Mouse (Mus musculus) thymus, postnatal 14 days (tissue): ENCODE results near the gene Slc25a22.
A peak's percentile ranks its signal among the peaks of the same experiment; 100 is the strongest.

Experiments
- DNase-seq: peaks from one replicate; pipeline ENCODE4 v3.0.0; 2021

The Slc25a22 gene

DNA sequence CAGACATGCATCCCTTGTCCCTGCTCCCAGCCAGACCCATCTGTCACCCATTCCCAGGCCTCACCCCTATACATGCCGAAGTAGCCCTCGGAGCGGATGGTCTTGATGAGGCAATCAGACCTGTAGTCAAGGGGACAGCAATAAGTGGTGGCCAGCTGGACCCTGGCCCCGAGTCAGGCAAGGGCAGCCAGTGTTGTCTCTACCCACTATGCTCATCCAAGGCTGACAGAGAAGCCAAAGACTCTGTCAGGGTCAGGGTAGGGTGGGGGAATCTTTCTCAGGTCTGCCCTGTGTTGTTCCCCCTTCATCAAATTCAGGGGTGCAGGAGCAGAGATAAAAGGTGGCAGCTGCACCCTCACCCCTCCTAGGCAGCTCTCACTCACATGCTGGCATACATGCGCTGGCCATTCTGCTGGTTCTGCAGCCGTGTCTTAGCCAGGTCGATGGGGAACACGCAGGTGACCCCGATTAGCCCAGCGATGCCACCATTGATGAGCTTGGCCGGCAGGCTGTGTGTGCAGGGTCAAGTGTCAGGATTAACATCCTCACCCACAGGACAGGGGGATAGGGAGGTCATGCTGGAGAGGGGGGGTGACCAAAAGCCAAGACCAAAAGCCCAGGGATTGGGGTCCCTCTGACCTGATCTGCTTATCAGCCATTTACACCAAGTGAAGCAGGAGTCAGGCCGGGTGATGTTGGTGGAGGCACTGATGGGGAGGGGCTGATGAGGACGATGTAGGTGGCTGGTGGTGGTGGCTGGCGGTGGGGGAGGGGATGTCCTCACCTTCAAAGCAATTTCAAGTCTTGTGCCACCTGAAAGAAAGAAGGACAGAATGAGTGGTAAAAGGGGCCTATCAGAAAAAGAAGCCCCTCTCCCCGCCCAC lies 3.9 kb downstream of the Slc25a22 start:
- DNase-seq: peak; percentile 5

DNA sequence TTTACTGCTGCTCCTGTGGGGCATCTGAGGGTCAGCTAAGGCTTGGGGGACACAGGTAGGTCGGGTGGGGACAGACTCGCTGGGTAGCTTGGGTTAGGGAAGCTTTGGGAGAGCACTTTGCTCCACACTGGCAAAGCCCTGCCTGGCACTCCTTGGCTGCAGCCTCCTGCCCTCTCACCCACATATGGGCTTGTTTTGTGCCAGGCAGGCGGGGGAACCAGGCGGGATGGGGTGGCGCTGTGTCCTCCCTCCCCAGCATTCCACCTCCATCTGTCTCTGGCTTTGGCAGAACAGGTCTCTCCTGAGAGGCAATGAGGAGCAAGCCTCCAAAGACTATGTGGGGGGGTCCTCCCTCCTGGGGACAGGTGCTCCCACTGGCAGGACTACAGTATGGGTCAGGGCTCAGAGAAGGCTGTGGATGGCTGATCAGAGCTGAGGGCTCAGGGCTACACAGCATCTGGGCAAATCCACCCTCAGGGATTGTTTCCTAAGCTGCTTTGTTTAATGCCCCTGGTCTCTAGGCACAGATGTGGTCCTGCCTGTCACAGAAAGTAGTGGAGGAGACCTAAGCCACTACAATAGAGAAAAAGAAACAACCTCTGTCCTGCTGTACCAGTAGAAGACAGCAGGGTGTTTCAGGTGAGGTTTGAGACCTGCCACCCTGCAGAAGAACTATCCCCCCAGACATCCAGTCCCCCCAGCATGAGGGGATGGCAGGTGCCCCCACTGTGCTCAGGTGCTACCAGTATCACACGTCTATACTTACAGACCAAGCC lies 4.8 kb downstream of the Slc25a22 start:
- DNase-seq: peak; percentile 5

DNA sequence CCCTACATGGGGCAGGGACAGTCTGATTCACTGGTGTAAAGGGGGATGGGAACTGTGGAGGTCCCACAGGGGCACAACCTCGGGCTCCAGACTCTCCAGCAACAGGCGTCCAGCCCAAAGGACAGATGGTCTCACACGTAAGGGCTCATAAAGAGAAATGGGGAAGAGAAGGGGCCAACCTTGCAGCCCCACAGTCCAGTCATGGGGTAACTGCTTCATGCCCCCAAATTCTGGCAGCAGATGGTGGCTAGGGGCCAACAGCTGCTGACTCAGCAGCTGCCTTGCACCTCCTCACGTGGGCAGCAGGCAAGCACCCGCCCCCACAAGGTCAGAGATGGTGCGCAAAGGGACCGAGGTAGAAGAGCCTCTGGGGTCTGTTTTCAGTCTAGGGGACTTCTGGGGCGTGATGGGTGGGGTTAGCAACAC lies 5.5 kb downstream of the Slc25a22 start:
- DNase-seq: no peak

DNA sequence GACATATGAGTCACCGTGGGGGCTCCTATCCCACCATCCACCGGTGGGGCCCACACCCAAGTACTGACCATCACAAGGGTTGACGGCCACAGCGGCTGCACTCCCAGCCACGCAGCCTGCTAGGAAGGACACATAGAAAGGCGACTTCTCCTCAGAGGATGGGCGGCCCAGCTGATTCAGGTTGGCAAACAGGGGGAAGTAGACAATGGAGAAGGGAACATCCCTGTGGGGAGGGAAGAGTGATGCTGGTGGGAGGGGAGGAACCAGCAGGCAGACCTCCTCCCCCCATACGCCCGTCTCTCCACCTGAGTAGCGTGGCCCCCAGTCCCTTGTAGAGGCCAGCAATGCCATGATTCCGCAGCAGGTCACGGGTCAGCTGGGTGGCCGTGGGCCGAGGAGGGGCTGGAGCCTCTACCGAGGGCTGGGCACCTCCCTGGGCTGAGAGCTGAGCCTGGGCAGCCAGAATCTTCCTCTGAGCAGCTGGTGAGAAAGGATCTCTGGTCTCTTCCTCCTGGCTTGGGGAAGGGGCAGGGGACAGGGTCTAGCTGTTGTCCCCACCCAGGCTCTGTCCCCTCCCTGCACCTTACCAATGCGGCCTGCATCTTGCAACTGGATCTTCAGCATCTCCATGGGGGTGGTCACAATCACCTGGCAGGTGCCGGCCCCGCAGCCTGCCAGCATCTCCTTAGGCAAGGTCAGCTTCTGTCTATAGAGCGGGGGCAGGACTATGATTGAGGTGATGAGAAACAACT lies 6.1 kb downstream of the Slc25a22 start:
- no peak for DNase-seq

DNA sequence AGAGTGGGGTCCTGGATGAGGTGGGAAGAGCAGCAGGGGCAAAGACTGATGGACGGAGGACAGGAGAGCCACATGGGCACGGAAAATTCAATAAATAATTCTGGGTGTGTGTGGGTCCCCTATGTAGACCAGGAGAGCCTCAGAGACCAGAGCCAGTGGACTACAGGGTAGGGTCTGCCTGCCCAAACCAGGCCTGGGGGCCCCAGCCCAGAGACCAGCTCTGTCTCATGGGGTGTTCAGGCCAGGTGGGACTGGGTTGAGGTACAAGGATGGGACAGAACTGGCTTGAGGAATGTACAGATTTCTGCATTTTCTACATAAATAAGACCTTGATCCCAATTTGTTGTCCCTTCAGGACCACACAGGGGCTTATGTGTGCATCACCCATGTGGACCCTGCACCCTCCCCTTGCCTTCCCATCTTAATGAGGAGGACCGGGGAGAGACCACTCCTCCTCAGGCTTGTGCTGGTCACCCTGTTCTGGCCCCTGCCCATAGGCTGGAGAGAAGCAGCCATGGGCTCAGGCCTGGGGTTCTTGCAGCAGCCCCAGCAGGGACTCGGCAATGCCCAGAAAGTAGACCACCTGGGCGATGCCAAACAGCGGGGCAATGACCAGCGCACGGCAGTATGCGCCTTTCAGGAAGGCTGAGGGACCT lies 7.0 kb downstream of the Slc25a22 start:
- DNase-seq: no peak

DNA sequence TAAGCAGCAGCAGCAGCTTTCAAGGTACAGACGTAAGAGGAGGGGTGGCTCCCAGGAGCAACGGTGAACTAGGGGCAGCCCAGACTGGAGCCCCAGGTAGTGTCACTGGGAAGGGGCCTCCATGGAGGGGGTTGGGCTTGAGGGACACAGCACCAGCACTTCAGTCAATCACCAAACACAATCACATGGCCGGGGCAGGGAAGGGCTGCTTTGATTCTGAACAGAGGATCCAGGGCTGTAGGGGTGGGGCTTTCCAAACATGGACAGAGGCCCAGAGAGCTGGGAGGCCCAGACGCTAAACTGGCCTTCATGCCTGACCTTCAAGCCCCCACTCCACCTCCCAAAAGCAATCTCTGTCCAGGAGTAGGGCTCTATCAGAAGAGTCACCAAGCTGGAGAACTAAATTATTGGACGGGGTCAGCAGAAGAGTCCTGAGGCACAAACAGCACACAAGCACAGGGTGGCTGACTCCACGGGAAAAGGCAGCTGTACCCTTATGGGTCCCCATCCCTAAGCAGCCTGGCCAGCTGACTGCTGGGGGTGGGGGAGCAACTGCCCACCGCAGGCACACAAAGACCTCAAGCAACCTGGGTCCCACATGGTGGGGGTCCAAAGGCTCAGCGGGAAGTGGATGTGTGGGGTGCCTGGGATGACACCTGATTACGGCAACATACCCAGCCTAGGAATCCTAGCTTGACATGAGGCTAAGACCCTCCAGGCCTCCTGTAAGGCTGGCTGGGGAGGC lies 7.7 kb downstream of the Slc25a22 start:
- no peak for DNase-seq

DNA sequence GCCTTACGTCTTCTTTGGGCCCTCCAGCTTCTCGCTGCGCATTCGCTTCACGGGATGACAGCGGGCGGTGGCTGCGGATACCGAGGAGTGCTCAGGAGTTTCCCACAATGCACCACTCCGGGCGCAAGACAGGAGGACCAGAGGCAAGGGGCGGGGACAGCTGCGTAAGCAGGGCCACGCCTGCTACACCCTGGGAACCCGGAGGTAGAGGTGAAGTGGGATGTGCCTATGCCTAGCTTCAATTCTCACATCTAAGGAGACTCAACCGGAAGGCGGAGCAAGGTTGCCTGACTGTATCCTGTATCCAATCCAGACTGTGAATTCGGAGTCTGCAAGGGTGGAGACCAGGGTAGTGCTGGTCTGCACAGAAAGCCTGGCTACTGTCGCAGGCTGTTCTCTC lies 8.4 kb downstream of the Slc25a22 start, which contains the start of gene Cend1:
TSS of gene Cend1 (minus strand) at position 182 of the 400 bp plus-strand sequence.
- peak; percentile 15 for DNase-seq

DNA sequence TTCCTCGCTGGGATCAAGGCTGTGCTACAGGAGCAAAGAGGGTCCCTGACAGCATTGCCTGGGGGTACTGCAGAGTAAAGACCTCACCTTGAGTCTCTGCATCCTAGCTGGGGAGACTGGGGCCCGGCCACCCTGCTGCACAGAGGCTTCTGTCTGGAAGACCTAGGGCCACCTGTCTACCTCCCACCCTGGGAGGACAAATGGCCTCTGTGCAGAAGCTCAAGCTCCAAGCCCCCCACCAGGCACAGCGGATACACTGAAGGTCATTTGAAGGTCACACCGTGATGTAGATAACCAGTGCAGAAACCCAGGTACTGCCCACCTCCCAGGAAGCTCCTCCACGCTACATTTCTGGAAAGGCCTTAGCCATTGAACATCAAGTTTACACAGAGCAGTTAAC lies 9.0 kb downstream of the Slc25a22 start:
- DNase-seq: no peak

DNA sequence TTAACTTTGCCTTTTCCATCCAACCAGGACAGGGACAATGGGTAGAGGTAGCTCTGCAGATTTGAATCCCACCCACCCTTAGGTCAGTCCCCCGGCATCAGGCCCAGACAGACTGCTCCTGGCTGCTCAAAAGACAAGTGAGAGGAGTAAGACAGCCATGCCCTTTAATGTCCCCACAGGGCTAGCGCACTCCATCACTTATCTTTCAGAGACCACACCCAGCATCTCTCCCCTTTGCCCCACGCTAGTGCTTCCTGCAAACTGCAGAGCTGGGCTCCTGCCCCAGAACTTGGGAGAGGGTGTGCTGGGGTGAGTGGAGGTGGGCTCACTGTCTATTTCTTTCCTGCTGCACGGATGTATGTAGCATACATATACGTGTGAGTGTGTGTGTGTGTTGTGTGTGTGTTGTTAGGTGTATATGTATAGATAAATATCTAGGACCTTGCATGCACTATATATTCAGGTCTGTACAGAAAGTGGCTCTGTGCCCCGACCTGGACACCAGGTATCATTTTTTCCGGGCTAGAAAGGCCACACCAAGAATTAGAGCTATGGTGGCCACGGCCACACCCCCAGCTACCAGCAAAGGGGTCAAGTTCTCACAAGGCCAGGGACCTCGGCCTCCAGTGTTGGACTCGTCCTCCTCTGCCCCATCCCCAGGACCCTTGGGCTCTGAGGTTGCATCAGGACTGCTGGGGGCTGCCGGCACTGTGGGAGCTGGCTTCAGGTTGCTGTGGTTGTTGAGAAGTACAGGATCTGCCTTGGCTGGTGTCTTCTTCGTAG lies 10.6 kb downstream of the Slc25a22 start:
- no peak for DNase-seq

DNA sequence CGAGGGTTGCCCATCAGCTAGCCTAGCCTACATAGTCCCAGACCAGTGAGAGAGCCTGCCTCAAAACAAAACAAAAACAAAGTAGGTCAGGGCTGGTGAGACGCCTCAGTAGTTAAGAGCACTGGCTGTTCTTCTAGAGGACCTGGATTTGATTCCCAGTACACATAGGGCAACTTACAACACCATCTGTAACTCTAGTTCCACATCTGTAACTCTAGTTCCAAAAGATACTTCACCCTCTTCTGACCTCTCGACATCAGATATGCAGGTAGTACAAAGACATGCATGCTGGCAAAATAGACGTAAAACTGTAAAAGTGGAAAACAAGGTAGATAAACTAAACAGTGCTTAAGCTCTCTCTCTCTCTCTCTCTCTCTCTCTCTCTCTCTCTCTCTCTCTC lies 13.9 kb downstream of the Slc25a22 start:
- DNase-seq: no peak

DNA sequence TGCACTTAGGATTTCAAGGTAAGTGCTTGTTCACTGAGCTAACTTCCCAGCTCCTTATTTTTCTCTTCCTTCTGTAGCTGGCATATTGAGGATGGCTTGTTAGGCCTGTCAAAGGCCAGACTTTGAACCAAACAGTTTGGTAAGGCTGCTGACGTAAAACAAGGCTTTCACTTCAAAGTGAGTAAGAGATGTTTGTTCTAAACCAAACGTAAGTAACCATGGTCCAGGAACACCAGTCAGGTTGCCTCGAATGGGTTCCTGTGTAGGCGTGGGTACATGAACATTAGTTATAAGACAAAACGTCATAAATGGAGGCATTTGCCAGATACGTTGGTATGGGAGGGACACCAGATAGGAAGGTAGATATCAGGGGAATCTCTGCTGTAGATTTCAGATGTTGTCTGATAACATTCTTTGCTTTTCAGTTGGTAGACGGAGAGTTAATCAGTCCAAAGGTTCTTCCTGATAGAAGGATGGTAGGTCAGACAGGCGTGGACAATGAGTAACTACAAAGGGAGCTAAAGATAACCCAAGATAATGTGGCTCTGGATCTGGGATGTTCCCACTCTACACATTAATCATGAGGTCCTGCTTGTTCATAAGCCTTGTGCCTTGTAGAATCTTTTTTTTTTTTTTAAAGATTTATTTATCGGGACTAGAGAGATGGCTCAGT lies 17.5 kb downstream of the Slc25a22 start:
- no peak for DNase-seq

DNA sequence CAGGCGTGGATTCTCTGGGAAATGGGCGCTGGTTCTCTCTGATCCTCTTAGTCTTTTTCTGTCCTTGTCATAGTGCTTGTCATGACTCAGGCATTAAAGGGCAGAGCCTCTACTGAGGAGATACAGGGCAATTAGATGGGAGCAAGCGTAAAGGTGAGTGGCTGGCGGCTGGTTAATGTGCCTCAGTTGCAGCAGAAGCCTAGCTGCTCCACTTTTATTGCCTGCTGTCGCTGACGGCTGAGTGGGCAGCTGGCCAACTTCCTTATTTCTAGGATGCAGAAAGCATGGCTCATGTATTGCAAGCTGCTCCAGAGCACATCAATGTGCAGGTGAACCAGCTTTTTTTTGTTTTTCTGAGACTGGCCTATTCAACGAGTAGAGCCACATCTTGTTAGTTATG lies 18.7 kb downstream of the Slc25a22 start:
- no peak for DNase-seq

DNA sequence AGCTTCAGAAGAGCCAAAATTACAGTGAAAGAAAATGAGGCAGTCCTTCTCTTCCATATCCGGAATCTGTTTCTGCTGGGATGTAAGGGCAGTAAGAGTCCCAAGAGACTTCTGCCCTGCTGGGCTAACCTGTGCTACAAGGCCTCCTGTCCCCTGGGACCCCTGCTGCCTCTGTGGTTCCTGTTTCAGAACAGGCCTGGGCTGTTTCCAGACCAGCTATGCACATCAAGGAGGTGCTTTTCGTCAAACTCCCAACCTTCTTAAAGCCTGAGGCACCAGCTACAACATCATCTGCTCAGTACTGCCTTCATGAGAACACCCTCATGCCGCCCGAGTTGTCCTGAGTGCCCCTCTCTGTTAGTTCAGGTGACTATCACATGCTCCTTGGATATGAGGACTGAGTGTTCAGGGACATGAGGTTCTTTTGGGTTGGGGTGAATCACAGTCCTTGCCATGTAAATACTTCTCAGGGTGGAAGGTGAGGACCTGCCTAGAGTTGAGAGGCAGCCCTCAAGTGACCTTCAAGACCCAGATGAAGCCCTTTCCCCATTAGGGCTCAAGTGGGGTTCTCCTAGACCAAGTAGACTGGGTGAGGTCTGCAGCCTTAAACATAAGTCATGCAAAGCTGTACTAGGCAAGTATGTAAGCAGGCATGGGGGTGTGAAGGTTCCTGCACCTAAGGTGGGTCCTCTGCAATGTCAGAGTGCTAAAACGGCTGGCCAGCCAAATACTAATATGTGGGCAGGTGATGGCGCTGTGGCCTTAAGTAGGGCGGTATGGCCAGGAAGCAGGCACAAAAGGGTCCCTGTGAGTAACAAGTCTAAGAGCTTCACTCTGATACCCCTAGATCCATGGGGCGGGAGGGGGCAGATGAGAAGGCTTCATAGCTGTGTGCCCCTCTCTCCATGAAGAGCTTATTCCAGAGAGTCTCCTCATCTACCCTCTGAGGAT lies 19.7 kb downstream of the Slc25a22 start:
- DNase-seq: no peak

DNA sequence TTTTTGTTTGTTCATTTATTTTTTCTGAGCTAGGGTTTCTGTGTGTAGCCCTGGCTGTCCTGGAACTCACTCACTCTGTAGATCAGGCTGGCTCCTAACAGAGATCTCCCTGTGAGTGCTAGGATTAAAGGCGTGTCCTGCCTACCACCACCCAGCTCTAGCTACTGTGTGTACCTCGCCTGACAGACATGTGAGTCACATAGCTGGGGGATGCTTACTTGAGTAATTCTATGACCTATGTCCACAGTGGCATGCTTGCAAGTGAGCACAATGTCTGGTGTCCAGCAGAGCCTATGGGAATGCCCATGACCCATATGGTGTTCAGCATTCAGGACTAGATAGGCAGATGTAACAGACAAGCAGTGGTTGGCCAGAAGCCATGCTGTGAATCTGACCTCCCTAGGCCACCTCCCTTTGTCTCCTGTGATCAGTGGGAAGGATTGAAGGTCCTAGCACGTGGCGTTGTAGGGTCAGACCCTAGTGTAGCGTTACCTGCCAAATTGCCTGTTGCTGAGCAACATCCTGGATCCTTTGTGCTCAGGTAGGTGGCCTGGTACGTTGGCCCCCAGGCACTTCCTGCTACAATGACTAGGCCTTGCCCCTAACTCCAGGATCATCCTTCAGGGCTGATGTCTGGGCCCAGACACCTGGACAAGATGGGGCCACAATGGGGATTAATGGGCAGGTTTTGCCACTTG lies 21.4 kb downstream of the Slc25a22 start:
- no peak for DNase-seq

DNA sequence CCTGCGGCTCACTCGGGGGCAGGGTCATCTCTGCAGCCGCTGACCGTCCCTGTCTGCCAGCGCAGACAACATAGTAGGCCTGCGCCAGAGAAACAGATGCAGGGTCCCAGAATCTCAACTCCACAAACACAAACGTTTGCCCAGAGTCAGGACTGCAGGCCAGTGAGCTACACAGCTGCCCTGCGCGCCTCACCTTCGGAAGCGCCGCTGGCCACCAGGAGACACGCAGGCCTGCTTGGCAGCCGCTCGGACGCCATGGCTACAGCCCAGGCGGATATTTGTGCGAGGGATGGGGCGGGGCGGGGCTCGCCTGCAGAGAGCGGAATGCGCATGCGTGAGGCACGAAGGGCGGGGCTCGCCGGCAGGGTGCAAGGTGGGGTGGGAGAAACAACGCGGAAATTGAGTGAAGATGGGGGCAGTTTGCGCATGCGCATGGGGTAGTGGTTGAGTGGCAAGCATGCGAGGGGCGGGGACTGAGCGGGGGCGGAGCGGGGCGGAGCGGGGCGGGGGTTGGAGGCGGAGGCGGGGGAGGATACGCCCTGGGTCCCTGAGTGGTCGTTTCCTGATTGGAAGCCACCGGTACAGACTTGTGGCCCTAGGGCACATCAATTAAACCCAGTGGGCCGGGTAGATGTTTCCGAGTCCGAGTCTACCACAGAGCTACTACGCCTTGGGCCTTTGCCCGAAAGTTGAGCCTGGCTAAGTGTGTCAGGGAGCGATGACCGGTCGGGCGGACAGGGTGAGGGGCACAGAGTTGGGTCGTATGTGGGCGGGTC lies 23.7 kb downstream of the Slc25a22 start, which contains the start of gene Gatd1:
TSS of gene Gatd1 (minus strand) at position 328 of the 776 bp plus-strand sequence.
- DNase-seq: peak; percentile 100

DNA sequence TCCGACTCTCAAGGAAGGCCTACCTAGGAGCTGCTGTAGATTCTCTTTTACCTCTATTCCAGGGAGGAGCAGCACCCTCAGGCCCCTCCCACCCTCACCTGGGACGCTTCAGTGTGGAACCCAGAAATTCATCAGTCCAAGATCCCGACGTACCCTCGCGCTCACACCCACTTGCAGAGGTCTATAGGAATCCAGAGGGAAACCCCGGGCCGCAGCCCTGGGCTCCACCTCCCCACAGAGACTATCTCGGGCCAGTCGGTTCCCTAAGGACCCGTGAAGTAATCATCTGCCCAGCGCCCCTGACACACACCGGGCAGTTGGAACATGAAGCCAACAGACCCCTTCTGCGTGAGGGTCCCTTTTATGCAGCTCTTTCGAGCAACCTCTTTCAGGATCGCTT lies 24.4 kb downstream of the Slc25a22 start:
- DNase-seq: peak; percentile 37

DNA sequence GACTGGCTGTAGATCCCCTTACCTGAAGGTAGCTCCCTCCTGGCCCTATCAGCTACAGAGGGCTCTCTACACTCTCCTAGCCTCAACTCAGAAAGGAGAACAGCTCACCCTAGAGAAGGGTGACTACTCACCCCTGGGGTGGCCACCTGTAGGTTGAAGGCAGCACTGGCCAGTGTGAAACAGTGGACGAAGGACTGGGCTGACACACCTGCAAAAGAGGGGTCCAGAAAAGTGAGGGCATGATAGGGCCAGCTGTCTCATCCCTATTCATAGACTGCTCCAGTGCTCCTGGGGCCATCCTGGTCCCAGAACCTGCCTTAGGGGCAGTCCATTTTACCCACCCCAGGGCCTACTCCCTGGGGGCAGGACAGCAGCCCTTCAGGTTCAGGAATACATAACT lies 26.0 kb downstream of the Slc25a22 start:
- DNase-seq: no peak

DNA sequence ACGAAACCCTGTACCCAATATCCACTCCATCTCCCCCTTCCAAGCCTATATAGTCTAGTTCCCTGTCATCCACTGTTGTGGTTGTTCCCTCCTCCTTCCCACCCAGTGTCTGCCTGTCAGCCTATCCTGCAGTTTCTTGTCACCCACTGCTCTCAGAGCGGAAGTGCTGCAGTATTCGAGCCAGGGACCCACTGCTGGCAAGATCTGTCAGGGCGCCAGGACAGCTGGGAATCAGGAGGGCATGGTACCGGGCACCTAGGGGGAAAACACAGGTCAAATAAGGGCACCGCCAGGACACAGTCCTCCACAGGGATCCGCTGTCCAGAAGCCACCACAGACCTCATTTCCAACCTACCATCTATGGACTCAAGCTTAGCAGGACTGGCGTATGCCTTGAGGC lies 27.1 kb downstream of the Slc25a22 start:
- DNase-seq: no peak
